Mouse (Mus musculus) neural tube, embryonic 11.5 days (tissue): ENCODE results near the gene Slc36a2. TPM values are rescaled to one million over a fixed set of nuclear protein-coding genes. Genes with fewer than 3 reads are reported as not detected.

Experiments used
- ATAC-seq: fragments of 200-750 bp; cut with Nextera tagmentation; 2 replicates; pipeline ENCODE4 v1.8.0; 2017; ENCODE audit warnings: moderate number of reproducible peaks, mild to moderate bottlenecking, moderate TSS enrichment, moderate library complexity; ENCODE audit not compliant: insufficient read depth, low FRiP score, low TSS enrichment
- DNase-seq: peaks from one replicate; pipeline ENCODE4 v3.0.0-alpha.2; 2015; ENCODE audit warnings: low spot score
- H3K27ac ChIP-seq: fragments of 300-500 bp; sonication (generic); 2 replicates; pipeline ENCODE4 v1.5.1; 2014; ENCODE audit warnings: low read depth, mild to moderate bottlenecking, low read length
- H3K27me3 ChIP-seq: fragments of 300-500 bp; sonication (generic); 2 replicates; pipeline ENCODE4 v1.6.1; 2014; ENCODE audit warnings: mild to moderate bottlenecking, low read length, mixed read lengths; ENCODE audit not compliant: control insufficient read depth, insufficient read depth
- H3K36me3 ChIP-seq: fragments of 300-500 bp; sonication (generic); 2 replicates; pipeline ENCODE4 v1.6.1; 2014; ENCODE audit warnings: mild to moderate bottlenecking, low read length, moderate library complexity, mixed read lengths; ENCODE audit not compliant: control insufficient read depth, insufficient read depth
- H3K4me1 ChIP-seq: fragments of 300-500 bp; sonication (generic); 2 replicates; pipeline ENCODE4 v1.6.1; 2014; ENCODE audit warnings: low read length, mixed read lengths; ENCODE audit not compliant: control insufficient read depth, insufficient read depth
- H3K4me2 ChIP-seq: fragments of 300-500 bp; sonication (generic); 2 replicates; pipeline ENCODE4 v1.6.1; 2014; ENCODE audit warnings: low read depth, mild to moderate bottlenecking, moderate library complexity
- H3K4me3 ChIP-seq: fragments of 300-500 bp; sonication (generic); 2 replicates; pipeline ENCODE4 v1.5.1; 2014; ENCODE audit warnings: low read depth, low read length
- H3K9ac ChIP-seq: fragments of 300-500 bp; sonication (generic); 2 replicates; pipeline ENCODE4 v1.6.1; 2014; ENCODE audit warnings: mild to moderate bottlenecking, low read length
- H3K9me3 ChIP-seq: fragments of 300-500 bp; sonication (generic); 2 replicates; pipeline ENCODE4 v1.6.1; 2016; ENCODE audit warnings: low read length; ENCODE audit not compliant: control insufficient read depth
- WGBS: fragments of 180-500 bp; shearing (Covaris S2); extraction: QIAGEN DNeasy Blood & Tissue Kit; methylation state at CpG from one replicate; pipeline ENCODE4 v1.1.7; 2014; 5-methylcytosine and 5-hydroxymethylcytosine counted together
- polyA plus RNA-seq: library from polyadenylated mRNA; unstranded; fragments of >200 nt; fragmentation: Nextera tagmentation; extraction: Ambion mirVana; gene quantifications from 2 replicates; pipeline ENCODE4 v1.2.1, GENCODE M21; 2014

The Slc36a2 gene
- 0.35 and 0.76 TPM in 2 replicates for polyA plus RNA-seq

- Histone ChIP-seq H3K9ac (no peak within 1 kb of the TSS), H3K4me1 (no peaks in the 10 kb centered on the region), H3K27me3 (no peaks in the 10 kb centered on the region), H3K27ac (no peak within 1 kb of the TSS), H3K36me3 (no peaks in the 10 kb centered on the region), H3K4me2 (no peak within 1 kb of the TSS), H3K9me3 (no peaks in the 10 kb centered on the region), H3K4me3 (no peak within 1 kb of the TSS)
- 31% methylated on average over 10 of the region's 10 CpGs for WGBS
- no peak for ATAC-seq
- DNase-seq, result no peak
These were observed at the start of gene Slc36a2 for GRCm38 (mm10) chr11:55184733-55185291. TSS of gene Slc36a2 (minus strand) at chr11:55185077.

- Histone ChIP-seq H3K4me1 (no peaks in the 10 kb centered on the region), H3K27ac (no peak overlapping the region), H3K9ac (no peak overlapping the region), H3K36me3 (no peaks in the 10 kb centered on the region), H3K27me3 (no peaks in the 10 kb centered on the region), H3K4me2 (no peak overlapping the region), H3K9me3 (no peaks in the 10 kb centered on the region), H3K4me3 (no peak overlapping the region)
- 90% methylated on average over 7 of the region's 7 CpGs for WGBS
- DNase-seq (no peak), ATAC-seq (no peak)
These were observed 49.4 kb upstream of the Slc36a2 start for GRCm38 (mm10) chr11:55234288-55234687.

GRCm38 (mm10) chr11:55231034-55231433 lies 46.2 kb upstream of the Slc36a2 start:
- Histone ChIP-seq H3K9me3 (no peaks in the 10 kb centered on the region), H3K9ac (no peak overlapping the region), H3K27me3 (no peaks in the 10 kb centered on the region), H3K27ac (no peak overlapping the region), H3K4me1 (no peaks in the 10 kb centered on the region), H3K36me3 (no peaks in the 10 kb centered on the region), H3K4me3 (no peak overlapping the region), H3K4me2 (no peak overlapping the region)
- no peak for DNase-seq
- 94% methylated on average over 6 of the region's 6 CpGs for WGBS
- ATAC-seq, result no peak

GRCm38 (mm10) chr11:55221306-55221705 lies 36.4 kb upstream of the Slc36a2 start:
- Histone ChIP-seq H3K9me3 (no peaks in the 10 kb centered on the region), H3K4me3 (no peak overlapping the region), H3K36me3 (no peaks in the 10 kb centered on the region; the same call in 1 of the 2 replicates), H3K27me3 (no peaks in the 10 kb centered on the region), H3K9ac (no peak overlapping the region), H3K27ac (no peak overlapping the region), H3K4me1 (no peaks in the 10 kb centered on the region), H3K4me2 (no peak overlapping the region)
- DNase-seq (no peak), ATAC-seq (no peak)
- 86% methylated on average over 7 of the region's 7 CpGs for WGBS

- H3K9me3 ChIP-seq, result no peaks in the 10 kb centered on the region
- H3K4me2 ChIP-seq, result no peak overlapping the region
- H3K27me3 ChIP-seq, result no peaks in the 10 kb centered on the region
- no peak for ATAC-seq
- 93% methylated on average over 3 of the region's 3 CpGs for WGBS
- H3K4me3 ChIP-seq, result no peak overlapping the region
- DNase-seq, result no peak
- no peak overlapping the region for H3K9ac ChIP-seq
- H3K36me3 ChIP-seq, result no peaks in the 10 kb centered on the region; the same call in 1 of the 2 replicates
- no peak overlapping the region for H3K27ac ChIP-seq
- no peaks in the 10 kb centered on the region for H3K4me1 ChIP-seq
These were observed 33.6 kb upstream of the Slc36a2 start for GRCm38 (mm10) chr11:55218473-55218872.

GRCm38 (mm10) chr11:55217880-55218279 lies 33.0 kb upstream of the Slc36a2 start:
- Histone ChIP-seq H3K27ac (no peak overlapping the region), H3K4me3 (no peak overlapping the region), H3K9ac (no peak overlapping the region), H3K27me3 (no peaks in the 10 kb centered on the region), H3K36me3 (no peaks in the 10 kb centered on the region; the same call in 1 of the 2 replicates), H3K4me1 (no peaks in the 10 kb centered on the region), H3K9me3 (no peaks in the 10 kb centered on the region), H3K4me2 (no peak overlapping the region)
- WGBS, result 91% methylated on average over 7 of the region's 7 CpGs
- no peak for DNase-seq
- no peak for ATAC-seq

GRCm38 (mm10) chr11:55217418-55217817 lies 32.5 kb upstream of the Slc36a2 start:
- no peak overlapping the region for H3K4me2 ChIP-seq
- H3K27me3 ChIP-seq, result no peaks in the 10 kb centered on the region
- no peak for DNase-seq
- no peaks in the 10 kb centered on the region for H3K9me3 ChIP-seq
- no peaks in the 10 kb centered on the region for H3K4me1 ChIP-seq
- H3K27ac ChIP-seq, result no peak overlapping the region
- H3K36me3 ChIP-seq, result no peaks in the 10 kb centered on the region; the same call in 1 of the 2 replicates
- no peak for ATAC-seq
- no peak overlapping the region for H3K4me3 ChIP-seq
- 89% methylated on average over 4 of the region's 4 CpGs for WGBS
- H3K9ac ChIP-seq, result no peak overlapping the region

GRCm38 (mm10) chr11:55216830-55217229 lies 32.0 kb upstream of the Slc36a2 start:
- H3K9ac ChIP-seq, result no peak overlapping the region
- H3K9me3 ChIP-seq, result no peaks in the 10 kb centered on the region
- H3K4me1 ChIP-seq, result no peaks in the 10 kb centered on the region
- H3K4me2 ChIP-seq, result no peak overlapping the region
- WGBS, result 91% methylated on average over 13 of the region's 13 CpGs
- no peaks in the 10 kb centered on the region; the same call in 1 of the 2 replicates for H3K36me3 ChIP-seq
- no peaks in the 10 kb centered on the region for H3K27me3 ChIP-seq
- no peak overlapping the region for H3K4me3 ChIP-seq
- no peak overlapping the region for H3K27ac ChIP-seq
- no peak for DNase-seq
- ATAC-seq, result no peak

- Histone ChIP-seq H3K27me3 (no peaks in the 10 kb centered on the region), H3K36me3 (no peaks in the 10 kb centered on the region; the same call in 1 of the 2 replicates), H3K4me3 (no peak overlapping the region), H3K9me3 (no peaks in the 10 kb centered on the region), H3K27ac (no peak overlapping the region), H3K4me2 (no peak overlapping the region), H3K4me1 (no peaks in the 10 kb centered on the region), H3K9ac (no peak overlapping the region)
- DNase-seq (no peak), ATAC-seq (no peak)
- WGBS, result 92% methylated on average over 3 of the region's 4 CpGs
These were observed 31.2 kb upstream of the Slc36a2 start for GRCm38 (mm10) chr11:55216061-55216460.
